Mouse (Mus musculus) neural tube, embryonic 13.5 days (tissue): ENCODE measurements at regions not wholly inside any gene's neighbourhood (a gene's known extent, or its start where the extent isn't known, plus 50 kb on each side); places are given as distances from the start of the nearest gene placed in this dataset.

ENCODE experiments used
- ATAC-seq: fragments of 200-750 bp; cut with Nextera tagmentation; 2 replicates; pipeline ENCODE4 v1.8.0; 2017; ENCODE audit warnings: low read depth, mild to moderate bottlenecking, moderate TSS enrichment, moderate library complexity
- H3K27ac ChIP-seq: fragments of 300-500 bp; sonication (generic); replicated peaks from 2 replicates; pipeline ENCODE4 v1.5.1; 2015; ENCODE audit warnings: moderate library complexity, mild to moderate bottlenecking, inconsistent platforms
- H3K27me3 ChIP-seq: fragments of 300-500 bp; sonication (generic); 2 replicates; pipeline ENCODE4 v1.6.1; 2015; ENCODE audit warnings: mild to moderate bottlenecking, inconsistent platforms
- H3K36me3 ChIP-seq: fragments of 300-500 bp; sonication (generic); 2 replicates; pipeline ENCODE4 v1.6.1; 2015; ENCODE audit warnings: mild to moderate bottlenecking, inconsistent platforms
- H3K4me1 ChIP-seq: fragments of 300-500 bp; sonication (generic); replicated peaks from 2 replicates; pipeline ENCODE4 v1.6.1; 2015; ENCODE audit warnings: inconsistent platforms
- H3K4me2 ChIP-seq: fragments of 300-500 bp; sonication (generic); 2 replicates; pipeline ENCODE4 v1.6.1; 2015; ENCODE audit warnings: inconsistent platforms, mild to moderate bottlenecking, moderate library complexity
- H3K4me3 ChIP-seq: fragments of 300-500 bp; sonication (generic); 2 replicates; pipeline ENCODE4 v1.5.1; 2015; ENCODE audit warnings: mild to moderate bottlenecking, inconsistent platforms
- H3K9ac ChIP-seq: fragments of 300-500 bp; sonication (generic); 2 replicates; pipeline ENCODE4 v1.6.1; 2015; ENCODE audit warnings: moderate library complexity, mild to moderate bottlenecking, inconsistent platforms
- H3K9me3 ChIP-seq: fragments of 300-500 bp; sonication (generic); 2 replicates; pipeline ENCODE4 v1.6.1; 2016; ENCODE audit warnings: inconsistent platforms
- WGBS: fragments of 180-500 bp; shearing (Covaris S2); methylation state at CpG from one replicate; pipeline ENCODE4 v1.1.7; 2015; 5-methylcytosine and 5-hydroxymethylcytosine counted together

GRCm38 (mm10) chr12:27139683-27140334, 202.6 kb downstream of the Sox11 start:
- H3K4me3 ChIP-seq, result no peak overlapping the region
- peak overlapping the region; percentile 98 for H3K27ac ChIP-seq
- peak; percentile 78 for ATAC-seq
- peak overlapping the region; percentile 58 for H3K9ac ChIP-seq
- no peaks in the 10 kb centered on the region for H3K27me3 ChIP-seq
- no peaks in the 10 kb centered on the region for H3K36me3 ChIP-seq
- H3K4me1 ChIP-seq, result peaks cover 82% of the 10 kb centered on the region
- H3K4me2 ChIP-seq, result peak overlapping the region; percentile 19
- H3K9me3 ChIP-seq, result no peaks in the 10 kb centered on the region
- 5% methylated on average over 10 of the region's 13 CpGs for WGBS

- Histone ChIP-seq H3K27me3 (no peaks in the 10 kb centered on the region), H3K36me3 (no peaks in the 10 kb centered on the region), H3K4me3 (no peak overlapping the region), H3K9me3 (no peaks in the 10 kb centered on the region), H3K4me1 (peaks cover 87% of the 10 kb centered on the region), H3K9ac (peak overlapping the region; percentile 58), H3K4me2 (peak overlapping the region; percentile 19; the same call in 1 of the 2 replicates), H3K27ac (peak overlapping the region; percentile 98)
- 39% methylated on average over 13 of the region's 13 CpGs for WGBS
- ATAC-seq, result peak; percentile 75
Measured at GRCm38 (mm10) chr12:27138663-27139633, 203.4 kb downstream of the Sox11 start.

GRCm38 (mm10) chr12:27135997-27136559, 206.3 kb downstream of the Sox11 start:
- Histone ChIP-seq H3K27ac (peak overlapping the region; percentile 53; the same call in 1 of the 2 replicates), H3K4me3 (no peak overlapping the region), H3K4me2 (no peak overlapping the region), H3K4me1 (peaks cover 68% of the 10 kb centered on the region), H3K27me3 (no peaks in the 10 kb centered on the region), H3K9me3 (no peaks in the 10 kb centered on the region), H3K9ac (no peak overlapping the region), H3K36me3 (no peaks in the 10 kb centered on the region)
- no peak for ATAC-seq
- WGBS, result 66% methylated on average over 10 of the region's 10 CpGs

- H3K4me2 ChIP-seq, result no peak overlapping the region
- no peaks in the 10 kb centered on the region for H3K36me3 ChIP-seq
- H3K9me3 ChIP-seq, result no peaks in the 10 kb centered on the region
- no peak overlapping the region for H3K27ac ChIP-seq
- no peaks in the 10 kb centered on the region for H3K27me3 ChIP-seq
- peaks cover 28% of the 10 kb centered on the region for H3K4me1 ChIP-seq
- no peak overlapping the region for H3K4me3 ChIP-seq
- no peak for ATAC-seq
- H3K9ac ChIP-seq, result no peak overlapping the region
- WGBS, result 96% methylated on average over 1 of the region's 1 CpGs
Measured at GRCm38 (mm10) chr12:27130544-27130943, 211.8 kb downstream of the Sox11 start.

GRCm38 (mm10) chr12:27127054-27127605, 215.2 kb downstream of the Sox11 start:
- Histone ChIP-seq H3K4me2 (no peak overlapping the region), H3K4me3 (no peak overlapping the region), H3K4me1 (peaks cover 11% of the 10 kb centered on the region; the same call in 1 of the 2 replicates), H3K27me3 (no peaks in the 10 kb centered on the region), H3K9me3 (no peaks in the 10 kb centered on the region), H3K36me3 (no peaks in the 10 kb centered on the region), H3K9ac (no peak overlapping the region), H3K27ac (no peak overlapping the region)
- no peak for ATAC-seq
- WGBS, result 41% methylated on average over 10 of the region's 10 CpGs

- Histone ChIP-seq H3K27ac (no peak overlapping the region), H3K4me2 (no peak overlapping the region), H3K27me3 (no peaks in the 10 kb centered on the region), H3K4me3 (no peak overlapping the region), H3K9me3 (no peaks in the 10 kb centered on the region), H3K4me1 (0 out of 2 replicates have a peak, but pooled peaks cover 7% of the 10 kb centered on the region), H3K36me3 (no peaks in the 10 kb centered on the region), H3K9ac (no peak overlapping the region)
- no peak for ATAC-seq
- 86% methylated on average over 6 of the region's 6 CpGs for WGBS
Measured at GRCm38 (mm10) chr12:27118581-27118980, 223.8 kb downstream of the Sox11 start.

GRCm38 (mm10) chr12:27115392-27115791, 227.0 kb downstream of the Sox11 start:
- Histone ChIP-seq H3K27ac (no peak overlapping the region), H3K4me3 (no peak overlapping the region), H3K36me3 (no peaks in the 10 kb centered on the region), H3K9ac (no peak overlapping the region), H3K27me3 (no peaks in the 10 kb centered on the region), H3K9me3 (no peaks in the 10 kb centered on the region), H3K4me2 (no peak overlapping the region), H3K4me1 (0 out of 2 replicates have a peak, but pooled peaks cover 7% of the 10 kb centered on the region)
- no peak for ATAC-seq
- WGBS, result 64% methylated on average over 6 of the region's 6 CpGs

GRCm38 (mm10) chr12:27104925-27105571, 237.3 kb downstream of the Sox11 start:
- ATAC-seq, result peak; percentile 84
- H3K4me1 ChIP-seq, result peaks cover 4% of the 10 kb centered on the region; the same call in 1 of the 2 replicates
- no peaks in the 10 kb centered on the region for H3K9me3 ChIP-seq
- H3K36me3 ChIP-seq, result no peaks in the 10 kb centered on the region
- no peak overlapping the region for H3K4me2 ChIP-seq
- peak overlapping the region; percentile 80 for H3K27ac ChIP-seq
- 63% methylated on average over 9 of the region's 9 CpGs for WGBS
- H3K9ac ChIP-seq, result no peak overlapping the region
- no peaks in the 10 kb centered on the region for H3K27me3 ChIP-seq
- H3K4me3 ChIP-seq, result no peak overlapping the region

GRCm38 (mm10) chr12:27102996-27103395, 239.4 kb downstream of the Sox11 start:
- H3K4me3 ChIP-seq, result no peak overlapping the region
- no peaks in the 10 kb centered on the region for H3K36me3 ChIP-seq
- ATAC-seq, result no peak
- H3K9ac ChIP-seq, result no peak overlapping the region
- H3K4me2 ChIP-seq, result no peak overlapping the region
- H3K9me3 ChIP-seq, result no peaks in the 10 kb centered on the region
- H3K27me3 ChIP-seq, result no peaks in the 10 kb centered on the region
- H3K4me1 ChIP-seq, result peaks cover 4% of the 10 kb centered on the region; the same call in 1 of the 2 replicates
- no peak overlapping the region for H3K27ac ChIP-seq
- 95% methylated on average over 2 of the region's 2 CpGs for WGBS

GRCm38 (mm10) chr12:27089206-27089605, 253.2 kb downstream of the Sox11 start:
- H3K36me3 ChIP-seq, result no peaks in the 10 kb centered on the region
- H3K4me1 ChIP-seq, result peaks cover 14% of the 10 kb centered on the region
- no peak overlapping the region for H3K4me3 ChIP-seq
- H3K9ac ChIP-seq, result no peak overlapping the region
- H3K9me3 ChIP-seq, result peaks cover 9% of the 10 kb centered on the region; the same call in 1 of the 2 replicates
- no peaks in the 10 kb centered on the region for H3K27me3 ChIP-seq
- no peak overlapping the region for H3K4me2 ChIP-seq
- no peak for ATAC-seq
- WGBS, result 70% methylated on average over 1 of the region's 1 CpGs
- no peak overlapping the region for H3K27ac ChIP-seq

- ATAC-seq, result no peak
- WGBS, result 68% methylated on average over 2 of the region's 2 CpGs
Measured at GRCm38 (mm10) chr12:27085890-27086289, 256.5 kb downstream of the Sox11 start.

More at GRCm38 (mm10) chr12:27085890-27086289, 256.5 kb downstream of the Sox11 start:
- H3K4me3 ChIP-seq, result no peak overlapping the region
- no peak overlapping the region for H3K27ac ChIP-seq
- H3K4me2 ChIP-seq, result no peak overlapping the region
- no peaks in the 10 kb centered on the region for H3K9me3 ChIP-seq
- H3K36me3 ChIP-seq, result no peaks in the 10 kb centered on the region
- no peak overlapping the region for H3K9ac ChIP-seq
- H3K27me3 ChIP-seq, result no peaks in the 10 kb centered on the region
- H3K4me1 ChIP-seq, result peaks cover 43% of the 10 kb centered on the region
